Mouse (Mus musculus) urinary bladder, postnatal 36 days (tissue): ENCODE data around the gene Bicd1.

Source experiments
- DNase-seq, 2 experiments: peaks; one replicate each; pipeline ENCODE4 v3.0.0; 2022; ENCODE audit warnings: low spot score in 2 of 2, mixed read lengths in 1 of 2

The Bicd1 gene

DNA sequence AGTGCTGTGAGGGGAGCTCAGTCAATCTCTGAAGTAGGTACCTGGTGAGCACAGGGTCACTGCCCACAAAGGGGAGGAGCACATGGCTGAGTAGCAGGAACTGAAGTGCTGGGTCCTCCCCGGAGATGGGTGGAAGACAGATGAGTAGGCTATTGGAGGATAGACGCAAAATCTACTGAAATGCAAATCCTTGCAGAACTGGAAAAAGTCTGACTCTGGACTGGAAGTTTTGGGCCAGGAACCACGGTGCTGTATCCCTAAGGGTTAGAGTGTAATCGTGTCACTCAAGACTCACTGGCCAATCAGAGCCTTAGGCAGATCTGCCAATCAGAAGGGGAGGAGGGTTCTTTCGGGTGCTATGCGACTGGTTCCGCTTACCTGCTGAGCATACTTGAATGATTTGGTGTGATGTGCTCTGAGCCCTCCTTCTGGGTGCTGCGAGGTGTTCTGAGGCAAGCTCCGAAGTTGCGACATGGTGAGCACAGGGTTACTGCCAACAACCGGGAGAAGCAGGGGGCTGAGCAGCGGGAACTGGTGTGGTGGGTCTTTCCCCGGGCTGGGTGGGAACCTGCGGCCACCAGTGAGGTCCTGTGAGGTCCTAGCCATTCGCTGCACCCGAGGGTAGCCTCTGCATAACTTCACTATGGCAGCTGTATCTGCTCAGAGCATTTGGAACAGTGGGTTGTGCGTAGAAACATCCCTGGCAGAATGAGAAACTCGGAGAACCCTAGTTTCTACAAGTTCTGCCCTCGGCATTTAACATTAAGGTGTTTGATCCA, 157.2 kb downstream of the Bicd1 start:
- DNase-seq, result peak; percentile 54 to 62

- DNase-seq, result no peak
Measured at GRCm38 (mm10) chr6:149567219-149567618, 158.5 kb downstream of the Bicd1 start.

GRCm38 (mm10) chr6:149574288-149574687, 165.6 kb downstream of the Bicd1 start:
- DNase-seq, result no peak

GRCm38 (mm10) chr6:149580053-149580452, 171.4 kb downstream of the Bicd1 start:
- DNase-seq, result no peak

GRCm38 (mm10) chr6:149585708-149586504, 177.2 kb downstream of the Bicd1 start:
- DNase-seq, result no peak
